Mouse (Mus musculus): ENCODE data around the gene Ube2cbp.

DNA sequence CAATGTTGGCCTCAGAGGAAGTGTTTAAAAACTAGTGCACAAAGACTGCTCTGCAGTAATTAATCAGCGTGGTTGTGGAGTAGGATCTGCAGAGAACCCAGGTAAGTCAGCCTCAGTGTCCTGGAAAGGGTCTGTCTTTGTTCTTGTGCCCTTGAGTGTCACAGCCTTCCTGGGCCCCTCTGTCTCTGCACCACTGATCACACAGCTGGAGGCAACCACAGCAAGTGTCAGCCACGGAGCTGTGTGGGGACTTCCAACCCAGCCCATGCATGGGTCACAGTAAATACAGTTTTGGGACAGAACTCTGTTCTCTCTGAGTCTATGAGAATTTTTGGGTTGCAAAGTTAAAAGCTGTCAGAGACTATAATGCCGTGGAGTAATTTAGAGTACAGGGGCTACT is 137.4 kb downstream of the Ube2cbp start:
- TF ChIP-seq CTCF (IDR thresholded peaks at IDR 0.05; ENCODE audit: low read depth) = no peak
- TF ChIP-seq EP300 (optimal IDR thresholded peaks at IDR 0.05) = no peak

Data from stomach, postnatal 0 days (tissue).